Mouse (Mus musculus): ENCODE data around the gene Nod1. TPM values are rescaled to one million over a fixed set of nuclear protein-coding genes. Genes with fewer than 3 reads are reported as not detected.

The Nod1 gene
- total and polyA plus RNA-seq, 2 experiments from 2014 or later = 4.2 to 8.3 TPM

DNA sequence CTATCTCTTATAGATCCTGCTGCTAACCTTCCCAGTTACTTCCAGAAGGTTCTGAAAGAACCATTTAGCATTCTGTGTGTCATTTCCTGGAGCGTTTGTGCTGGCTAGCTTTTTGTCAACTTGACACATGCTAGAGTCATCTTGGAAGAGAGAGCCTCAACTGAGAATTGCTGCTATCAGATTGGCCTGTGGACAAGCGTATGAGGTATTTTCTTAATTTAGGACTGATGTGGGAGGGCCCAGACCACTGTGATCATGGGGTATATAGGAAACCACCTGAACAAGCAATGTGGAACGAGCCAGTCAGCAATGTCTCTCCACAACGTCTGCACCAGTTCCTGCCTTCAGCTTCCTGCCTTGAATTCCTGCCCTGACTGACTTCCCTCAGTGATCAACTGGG lies 31.1 kb upstream of the Nod1 start:
- no peak for TF ChIP-seq CTCF (IDR thresholded peaks at IDR 0.05; ENCODE audit: low read depth)
- TF ChIP-seq EP300 (IDR thresholded peaks at IDR 0.05; ENCODE audit: low read depth) = no peak
- H3K9me3 ChIP-seq (replicated peaks; ENCODE audit: control insufficient read depth, low read length) = no peaks in the 10 kb centered on the region
- no peak overlapping the region for H3K4me2 ChIP-seq (ENCODE audit: low read depth, low read length)
- H3K4me1 ChIP-seq (ENCODE audit: control insufficient read depth, insufficient read depth) = no peaks in the 10 kb centered on the region
- 0 out of 2 replicates have a peak, but pooled peaks cover 2% of the 10 kb centered on the region for H3K27me3 ChIP-seq (ENCODE audit: control insufficient read depth, insufficient read depth, low read length)
- ATAC-seq (ENCODE audit: insufficient read depth, low read depth) (peak; percentile 67), DNase-seq (ENCODE audit: low spot score) (no peak)
- no peak overlapping the region for H3K9ac ChIP-seq (replicated peaks; ENCODE audit: low read depth, low read length)
- H3K4me3 ChIP-seq (ENCODE audit: low read depth, low read length) = no peak overlapping the region
- no peaks in the 10 kb centered on the region for H3K36me3 ChIP-seq (replicated peaks; ENCODE audit: control insufficient read depth, insufficient read depth, low read length)
- H3K27ac ChIP-seq (ENCODE audit: low read depth) = no peak overlapping the region
- 33% methylated on average over 4 of the region's 4 CpGs for WGBS

DNA sequence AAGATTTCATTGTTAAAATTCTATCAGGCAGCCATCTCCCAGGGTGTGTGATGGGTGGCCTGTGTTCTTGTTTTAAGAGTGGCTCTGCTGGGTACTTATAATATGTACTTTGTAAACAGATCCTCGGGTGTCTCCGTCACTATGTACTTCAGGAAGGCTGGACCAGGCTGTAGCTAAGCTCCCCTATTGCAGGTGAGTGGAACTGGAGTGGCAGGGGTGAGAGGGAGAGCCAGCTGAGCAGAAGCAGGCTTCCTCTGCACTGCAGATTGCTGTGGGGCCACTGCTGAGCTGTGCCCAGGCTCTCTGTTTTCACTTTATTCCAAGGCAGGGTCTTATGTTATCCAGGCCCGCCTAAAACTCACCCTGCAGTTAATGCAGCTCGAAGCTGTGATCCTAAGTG lies 30.0 kb upstream of the Nod1 start:
- Histone ChIP-seq H3K4me3 (ENCODE audit: low read depth, low read length) (no peak overlapping the region), H3K9me3 (replicated peaks; ENCODE audit: control insufficient read depth, low read length) (no peaks in the 10 kb centered on the region), H3K9ac (replicated peaks; ENCODE audit: low read depth, low read length) (no peak overlapping the region), H3K36me3 (replicated peaks; ENCODE audit: control insufficient read depth, insufficient read depth, low read length) (no peaks in the 10 kb centered on the region), H3K27me3 (ENCODE audit: control insufficient read depth, insufficient read depth, low read length) (no peaks in the 10 kb centered on the region), H3K4me1 (ENCODE audit: control insufficient read depth, insufficient read depth) (no peaks in the 10 kb centered on the region), H3K27ac (ENCODE audit: low read depth) (no peak overlapping the region), H3K4me2 (ENCODE audit: low read depth, low read length) (no peak overlapping the region)
- DNase-seq (ENCODE audit: low spot score) (no peak), ATAC-seq (ENCODE audit: insufficient read depth, low read depth) (no peak)
- TF ChIP-seq CTCF (IDR thresholded peaks at IDR 0.05; ENCODE audit: low read depth) (no peak), EP300 (IDR thresholded peaks at IDR 0.05; ENCODE audit: low read depth) (no peak)
- 70% methylated on average over 4 of the region's 4 CpGs for WGBS

DNA sequence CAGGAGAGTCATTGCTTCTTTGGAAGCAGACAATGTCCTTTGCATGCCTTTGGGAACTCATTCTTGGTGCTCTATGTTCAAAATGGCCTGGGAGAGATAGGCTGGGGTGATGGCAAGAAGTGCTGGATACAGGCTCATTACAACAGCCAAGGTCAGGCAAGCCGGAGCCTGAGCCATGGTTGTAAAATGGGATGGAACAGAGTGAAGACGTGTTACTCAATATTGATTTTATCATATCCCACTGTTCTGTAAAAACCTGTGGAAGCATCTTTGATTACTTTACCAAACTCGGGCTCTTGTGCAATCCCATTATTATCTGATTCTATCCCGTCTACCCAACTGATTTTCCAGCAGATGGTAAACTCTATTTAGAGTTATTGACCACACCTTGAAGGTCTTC lies 28.9 kb upstream of the Nod1 start:
- H3K4me1 ChIP-seq (ENCODE audit: control insufficient read depth, insufficient read depth) = no peaks in the 10 kb centered on the region
- no peak overlapping the region for H3K4me2 ChIP-seq (ENCODE audit: low read depth, low read length)
- H3K36me3 ChIP-seq (replicated peaks; ENCODE audit: control insufficient read depth, insufficient read depth, low read length) = no peaks in the 10 kb centered on the region
- H3K27ac ChIP-seq (ENCODE audit: low read depth) = no peak overlapping the region
- WGBS = 74% methylated on average over 4 of the region's 4 CpGs
- no peaks in the 10 kb centered on the region for H3K27me3 ChIP-seq (ENCODE audit: control insufficient read depth, insufficient read depth, low read length)
- ATAC-seq (ENCODE audit: insufficient read depth, low read depth) (no peak), DNase-seq (ENCODE audit: low spot score) (no peak)
- no peak for TF ChIP-seq CTCF (IDR thresholded peaks at IDR 0.05; ENCODE audit: low read depth)
- no peak for TF ChIP-seq EP300 (IDR thresholded peaks at IDR 0.05; ENCODE audit: low read depth)
- H3K4me3 ChIP-seq (ENCODE audit: low read depth, low read length) = no peak overlapping the region
- H3K9ac ChIP-seq (replicated peaks; ENCODE audit: low read depth, low read length) = no peak overlapping the region
- H3K9me3 ChIP-seq (replicated peaks; ENCODE audit: control insufficient read depth, low read length) = no peaks in the 10 kb centered on the region

DNA sequence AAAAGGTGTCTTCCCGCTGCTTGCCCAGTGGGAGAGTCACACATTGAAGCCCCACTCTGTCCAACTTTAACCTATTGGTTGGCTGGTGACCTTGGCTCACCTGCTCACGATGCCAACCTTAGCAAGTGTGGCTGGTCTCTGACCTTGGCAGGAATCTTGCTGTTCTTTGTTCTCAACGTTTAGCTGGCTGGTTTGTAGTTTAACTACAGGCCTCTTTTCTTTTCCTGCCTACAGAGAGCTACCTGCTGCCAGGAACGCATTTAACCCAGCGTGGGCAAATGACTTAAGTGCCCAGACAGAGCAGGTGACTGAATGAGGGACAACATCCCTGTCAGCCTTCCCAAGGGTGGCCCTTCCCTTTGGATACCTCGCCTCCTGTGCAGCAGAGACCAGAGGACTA lies 25.3 kb upstream of the Nod1 start:
- H3K27ac ChIP-seq (ENCODE audit: low read depth) = no peak overlapping the region
- no peaks in the 10 kb centered on the region for H3K36me3 ChIP-seq (replicated peaks; ENCODE audit: control insufficient read depth, insufficient read depth, low read length)
- no peak overlapping the region for H3K4me3 ChIP-seq (ENCODE audit: low read depth, low read length)
- ATAC-seq (ENCODE audit: insufficient read depth, low read depth) = no peak
- TF ChIP-seq CTCF (IDR thresholded peaks at IDR 0.05; ENCODE audit: low read depth) = no peak
- no peak for TF ChIP-seq EP300 (IDR thresholded peaks at IDR 0.05; ENCODE audit: low read depth)
- no peaks in the 10 kb centered on the region for H3K4me1 ChIP-seq (ENCODE audit: control insufficient read depth, insufficient read depth)
- H3K4me2 ChIP-seq (ENCODE audit: low read depth, low read length) = no peak overlapping the region
- no peak overlapping the region for H3K9ac ChIP-seq (replicated peaks; ENCODE audit: low read depth, low read length)
- DNase-seq (ENCODE audit: low spot score) = no peak
- H3K9me3 ChIP-seq (replicated peaks; ENCODE audit: control insufficient read depth, low read length) = no peaks in the 10 kb centered on the region
- 68% methylated on average over 6 of the region's 6 CpGs for WGBS
- H3K27me3 ChIP-seq (ENCODE audit: control insufficient read depth, insufficient read depth, low read length) = no peaks in the 10 kb centered on the region

DNA sequence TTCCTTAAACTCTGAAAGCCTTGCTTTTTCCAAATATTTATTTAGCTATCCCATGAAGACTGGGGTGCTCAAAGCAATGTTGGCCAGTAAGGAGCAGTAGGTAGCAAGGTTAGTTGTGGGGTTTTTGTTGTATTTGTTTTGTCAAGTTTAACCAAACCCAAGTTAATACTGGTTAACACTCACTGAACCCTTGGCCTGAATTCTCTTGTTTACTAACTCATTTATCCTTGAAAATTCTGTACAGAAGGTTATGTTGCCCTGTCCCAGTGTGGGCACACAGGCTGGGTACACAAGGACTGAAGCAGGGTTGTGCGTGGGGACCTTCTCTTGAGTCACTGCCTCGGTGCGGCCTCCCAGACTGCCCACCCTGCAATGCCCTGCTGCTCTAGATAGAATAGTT lies 23.9 kb upstream of the Nod1 start:
- TF ChIP-seq EP300 (IDR thresholded peaks at IDR 0.05; ENCODE audit: low read depth) = no peak
- no peak for TF ChIP-seq CTCF (IDR thresholded peaks at IDR 0.05; ENCODE audit: low read depth)
- Histone ChIP-seq H3K27ac (ENCODE audit: low read depth) (no peak overlapping the region), H3K27me3 (ENCODE audit: control insufficient read depth, insufficient read depth, low read length) (no peaks in the 10 kb centered on the region), H3K36me3 (replicated peaks; ENCODE audit: control insufficient read depth, insufficient read depth, low read length) (no peaks in the 10 kb centered on the region), H3K4me2 (ENCODE audit: low read depth, low read length) (no peak overlapping the region), H3K9ac (replicated peaks; ENCODE audit: low read depth, low read length) (no peak overlapping the region), H3K4me3 (ENCODE audit: low read depth, low read length) (no peak overlapping the region), H3K9me3 (replicated peaks; ENCODE audit: control insufficient read depth, low read length) (no peaks in the 10 kb centered on the region), H3K4me1 (ENCODE audit: control insufficient read depth, insufficient read depth) (no peaks in the 10 kb centered on the region)
- ATAC-seq (ENCODE audit: insufficient read depth, low read depth) = no peak
- no peak for DNase-seq (ENCODE audit: low spot score)
- WGBS = 90% methylated on average over 3 of the region's 3 CpGs

DNA sequence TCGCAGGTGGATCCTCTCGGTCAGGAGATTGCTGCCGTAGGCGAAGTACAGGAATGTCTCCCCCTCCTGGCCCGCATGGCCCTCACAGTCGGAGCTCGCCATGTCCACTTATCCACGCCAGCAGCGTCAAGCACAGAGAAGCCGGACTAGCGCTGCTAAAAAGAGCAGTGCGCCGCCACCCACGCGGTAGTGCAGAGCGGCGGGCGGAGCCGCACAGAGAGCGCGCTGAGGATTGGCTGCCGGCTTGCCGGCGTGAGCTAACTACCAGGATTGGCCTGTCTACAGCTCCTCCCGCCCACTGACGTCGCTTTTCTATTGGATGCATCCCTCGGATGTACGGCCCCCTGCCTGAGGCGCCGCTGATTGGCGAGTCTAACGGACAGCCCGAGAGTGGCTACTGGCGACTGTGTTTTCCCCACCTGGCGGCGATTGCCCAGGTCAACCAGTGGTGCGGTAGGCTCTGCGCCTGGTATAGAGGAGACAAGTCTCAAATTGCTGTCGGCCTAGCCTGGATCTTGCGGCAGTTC lies 20.4 kb upstream of the Nod1 start, which contains the start of gene Ggct:
Gene Ggct (minus strand): TSS at position 217 of the 527 bp plus-strand sequence.
- no peak within 1 kb of the TSS for H3K27ac ChIP-seq (ENCODE audit: low read depth)

More for the DNA sequence above, 20.4 kb upstream of the Nod1 start, which contains the start of gene Ggct:
- H3K4me1 ChIP-seq (ENCODE audit: control insufficient read depth, insufficient read depth) = no peaks in the 10 kb centered on the region
- peak within 1 kb of the TSS; percentile 42 for H3K4me3 ChIP-seq (ENCODE audit: low read depth, low read length)
- no peaks in the 10 kb centered on the region for H3K9me3 ChIP-seq (replicated peaks; ENCODE audit: control insufficient read depth, low read length)
- TF ChIP-seq EP300 (IDR thresholded peaks at IDR 0.05; ENCODE audit: low read depth) = no peak
- TF ChIP-seq CTCF (IDR thresholded peaks at IDR 0.05; ENCODE audit: low read depth) = peak; percentile 76
- no peaks in the 10 kb centered on the region for H3K36me3 ChIP-seq (replicated peaks; ENCODE audit: control insufficient read depth, insufficient read depth, low read length)
- WGBS = under 1% methylated on average over 40 of the region's 41 CpGs
- ATAC-seq (ENCODE audit: insufficient read depth, low read depth) (peak; percentile 100), DNase-seq (ENCODE audit: low spot score) (peak; percentile 97)
- peak within 1 kb of the TSS; percentile 31; the same call in 1 of the 2 replicates for H3K9ac ChIP-seq (replicated peaks; ENCODE audit: low read depth, low read length)
- peak within 1 kb of the TSS; percentile 72 for H3K4me2 ChIP-seq (ENCODE audit: low read depth, low read length)
- H3K27me3 ChIP-seq (ENCODE audit: control insufficient read depth, insufficient read depth, low read length) = no peaks in the 10 kb centered on the region

Measured in heart, postnatal 0 days (tissue).